Mouse (Mus musculus): Measurements from ENCODE around the gene Atp8b4. TPM values are rescaled to one million over a fixed set of nuclear protein-coding genes. Genes with fewer than 3 reads are reported as not detected.

The Atp8b4 gene
- total and polyA plus RNA-seq, 2 experiments from 2014 or later, result 0.10 TPM; not detected in 1

- H3K9me3 ChIP-seq (ENCODE audit: low read length), result no peaks in the 10 kb centered on the region
- no peaks in the 10 kb centered on the region for H3K27me3 ChIP-seq (ENCODE audit: insufficient read depth, low read length)
- 94% methylated on average over 8 of the region's 8 CpGs for WGBS
- no peak overlapping the region for H3K4me3 ChIP-seq (ENCODE audit: low read length)
- H3K4me2 ChIP-seq (ENCODE audit: low read depth, low read length), result no peak overlapping the region
- H3K9ac ChIP-seq (replicated peaks; ENCODE audit: low read length), result no peak overlapping the region
- no peaks in the 10 kb centered on the region for H3K4me1 ChIP-seq (ENCODE audit: insufficient read depth, low read length)
- H3K27ac ChIP-seq, result no peak overlapping the region
- TF ChIP-seq CTCF (IDR thresholded peaks at IDR 0.05; ENCODE audit: low read depth), result no peak
- ATAC-seq, result no peak
- DNase-seq (ENCODE audit: low spot score), result no peak
- no peaks in the 10 kb centered on the region for H3K36me3 ChIP-seq (ENCODE audit: insufficient read depth, low read length)
Measured at GRCm38 (mm10) chr2:126341521-126341920, 159.0 kb downstream of the Atp8b4 start.

GRCm38 (mm10) chr2:126340201-126340600, 160.3 kb downstream of the Atp8b4 start:
- no peak for TF ChIP-seq CTCF (IDR thresholded peaks at IDR 0.05; ENCODE audit: low read depth)
- H3K36me3 ChIP-seq (ENCODE audit: insufficient read depth, low read length), result no peaks in the 10 kb centered on the region
- H3K27ac ChIP-seq, result no peak overlapping the region
- no peak overlapping the region for H3K4me2 ChIP-seq (ENCODE audit: low read depth, low read length)
- no peak for DNase-seq (ENCODE audit: low spot score)
- 89% methylated on average over 7 of the region's 7 CpGs for WGBS
- no peaks in the 10 kb centered on the region for H3K4me1 ChIP-seq (ENCODE audit: insufficient read depth, low read length)
- no peak overlapping the region for H3K4me3 ChIP-seq (ENCODE audit: low read length)
- H3K9ac ChIP-seq (replicated peaks; ENCODE audit: low read length), result no peak overlapping the region
- ATAC-seq, result no peak
- H3K27me3 ChIP-seq (ENCODE audit: insufficient read depth, low read length), result no peaks in the 10 kb centered on the region
- H3K9me3 ChIP-seq (ENCODE audit: low read length), result no peaks in the 10 kb centered on the region

- Histone ChIP-seq H3K4me3 (ENCODE audit: low read length) (no peak overlapping the region), H3K4me1 (ENCODE audit: insufficient read depth, low read length) (no peaks in the 10 kb centered on the region), H3K9ac (replicated peaks; ENCODE audit: low read length) (no peak overlapping the region), H3K9me3 (ENCODE audit: low read length) (no peaks in the 10 kb centered on the region), H3K4me2 (ENCODE audit: low read depth, low read length) (no peak overlapping the region), H3K36me3 (ENCODE audit: insufficient read depth, low read length) (no peaks in the 10 kb centered on the region), H3K27me3 (ENCODE audit: insufficient read depth, low read length) (no peaks in the 10 kb centered on the region), H3K27ac (no peak overlapping the region)
- ATAC-seq, result no peak
- 75% methylated on average over 8 of the region's 8 CpGs for WGBS
- DNase-seq (ENCODE audit: low spot score), result no peak
- no peak for TF ChIP-seq CTCF (IDR thresholded peaks at IDR 0.05; ENCODE audit: low read depth)
Measured at GRCm38 (mm10) chr2:126339516-126339915, 161.0 kb downstream of the Atp8b4 start.

- TF ChIP-seq CTCF (IDR thresholded peaks at IDR 0.05; ENCODE audit: low read depth), result no peak
- H3K4me1 ChIP-seq (ENCODE audit: insufficient read depth, low read length), result no peaks in the 10 kb centered on the region
- no peak overlapping the region for H3K4me2 ChIP-seq (ENCODE audit: low read depth, low read length)
- H3K4me3 ChIP-seq (ENCODE audit: low read length), result no peak overlapping the region
- 76% methylated on average over 5 of the region's 5 CpGs for WGBS
- H3K9ac ChIP-seq (replicated peaks; ENCODE audit: low read length), result no peak overlapping the region
- DNase-seq (ENCODE audit: low spot score), result no peak
- no peak for ATAC-seq
- H3K36me3 ChIP-seq (ENCODE audit: insufficient read depth, low read length), result no peaks in the 10 kb centered on the region
- no peaks in the 10 kb centered on the region for H3K27me3 ChIP-seq (ENCODE audit: insufficient read depth, low read length)
- no peaks in the 10 kb centered on the region for H3K9me3 ChIP-seq (ENCODE audit: low read length)
- no peak overlapping the region for H3K27ac ChIP-seq
Measured at GRCm38 (mm10) chr2:126337143-126337542, 163.3 kb downstream of the Atp8b4 start.

- Histone ChIP-seq H3K4me2 (ENCODE audit: low read depth, low read length) (no peak overlapping the region), H3K27me3 (ENCODE audit: insufficient read depth, low read length) (no peaks in the 10 kb centered on the region), H3K9ac (replicated peaks; ENCODE audit: low read length) (no peak overlapping the region), H3K9me3 (ENCODE audit: low read length) (no peaks in the 10 kb centered on the region), H3K4me1 (ENCODE audit: insufficient read depth, low read length) (no peaks in the 10 kb centered on the region), H3K27ac (no peak overlapping the region), H3K36me3 (ENCODE audit: insufficient read depth, low read length) (no peaks in the 10 kb centered on the region), H3K4me3 (ENCODE audit: low read length) (no peak overlapping the region)
- WGBS, result 84% methylated on average over 3 of the region's 3 CpGs
- TF ChIP-seq CTCF (IDR thresholded peaks at IDR 0.05; ENCODE audit: low read depth), result no peak
- no peak for DNase-seq (ENCODE audit: low spot score)
- ATAC-seq, result no peak
Measured at GRCm38 (mm10) chr2:126331794-126332193, 168.7 kb downstream of the Atp8b4 start.

- no peak overlapping the region for H3K9ac ChIP-seq (replicated peaks; ENCODE audit: low read length)
- no peak for TF ChIP-seq CTCF (IDR thresholded peaks at IDR 0.05; ENCODE audit: low read depth)
- H3K36me3 ChIP-seq (ENCODE audit: insufficient read depth, low read length), result no peaks in the 10 kb centered on the region
- WGBS, result 79% methylated on average over 7 of the region's 7 CpGs
- DNase-seq (ENCODE audit: low spot score) (no peak), ATAC-seq (no peak)
- no peak overlapping the region for H3K4me2 ChIP-seq (ENCODE audit: low read depth, low read length)
- no peaks in the 10 kb centered on the region for H3K4me1 ChIP-seq (ENCODE audit: insufficient read depth, low read length)
- no peak overlapping the region for H3K27ac ChIP-seq
- H3K4me3 ChIP-seq (ENCODE audit: low read length), result no peak overlapping the region
- H3K27me3 ChIP-seq (ENCODE audit: insufficient read depth, low read length), result no peaks in the 10 kb centered on the region
- no peaks in the 10 kb centered on the region for H3K9me3 ChIP-seq (ENCODE audit: low read length)
Measured at GRCm38 (mm10) chr2:126323206-126323605, 177.3 kb downstream of the Atp8b4 start.

- no peak for DNase-seq (ENCODE audit: low spot score)
- H3K4me3 ChIP-seq (ENCODE audit: low read length), result no peak overlapping the region
- H3K4me2 ChIP-seq (ENCODE audit: low read depth, low read length), result no peak overlapping the region
- H3K9me3 ChIP-seq (ENCODE audit: low read length), result no peaks in the 10 kb centered on the region
- no peaks in the 10 kb centered on the region for H3K4me1 ChIP-seq (ENCODE audit: insufficient read depth, low read length)
- H3K9ac ChIP-seq (replicated peaks; ENCODE audit: low read length), result no peak overlapping the region
- TF ChIP-seq CTCF (IDR thresholded peaks at IDR 0.05; ENCODE audit: low read depth), result no peak
- no peak for ATAC-seq
- WGBS, result 87% methylated on average over 15 of the region's 15 CpGs
- no peaks in the 10 kb centered on the region for H3K36me3 ChIP-seq (ENCODE audit: insufficient read depth, low read length)
- H3K27me3 ChIP-seq (ENCODE audit: insufficient read depth, low read length), result no peaks in the 10 kb centered on the region
- H3K27ac ChIP-seq, result no peak overlapping the region
Measured at GRCm38 (mm10) chr2:126322631-126323031, 177.8 kb downstream of the Atp8b4 start.

Data from hindbrain, postnatal 0 days (tissue).